Mouse (Mus musculus) thymus, postnatal 10 days (tissue): ENCODE results near the gene Pnrc2.

Experiments
- DNase-seq, 2 experiments: peaks; one replicate each; pipeline ENCODE4 v3.0.0; 2021; ENCODE audit warnings: low spot score in 2 of 2

Pnrc2 gene

DNA sequence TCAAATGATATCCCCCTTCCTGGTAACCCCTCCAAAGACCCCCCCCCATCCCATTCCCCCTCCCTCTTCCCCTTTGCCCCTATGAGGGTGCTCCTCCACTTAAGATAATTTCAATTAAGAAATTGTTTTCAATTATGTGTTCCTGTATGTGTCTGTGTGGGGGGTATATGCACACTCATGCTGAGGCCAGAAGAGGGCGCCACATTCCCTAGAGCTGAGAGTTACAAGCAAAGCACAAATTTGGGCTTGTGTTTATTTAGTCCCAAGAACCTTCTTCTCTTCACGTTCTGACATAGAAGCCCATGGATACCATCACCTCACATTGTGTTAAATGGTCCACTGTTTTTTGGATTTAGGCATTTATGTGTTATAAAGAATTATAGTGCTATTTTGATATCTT is 50.4 kb downstream of the Pnrc2 start:
- peak in 1 of 2 experiments; percentile 58 for DNase-seq

DNA sequence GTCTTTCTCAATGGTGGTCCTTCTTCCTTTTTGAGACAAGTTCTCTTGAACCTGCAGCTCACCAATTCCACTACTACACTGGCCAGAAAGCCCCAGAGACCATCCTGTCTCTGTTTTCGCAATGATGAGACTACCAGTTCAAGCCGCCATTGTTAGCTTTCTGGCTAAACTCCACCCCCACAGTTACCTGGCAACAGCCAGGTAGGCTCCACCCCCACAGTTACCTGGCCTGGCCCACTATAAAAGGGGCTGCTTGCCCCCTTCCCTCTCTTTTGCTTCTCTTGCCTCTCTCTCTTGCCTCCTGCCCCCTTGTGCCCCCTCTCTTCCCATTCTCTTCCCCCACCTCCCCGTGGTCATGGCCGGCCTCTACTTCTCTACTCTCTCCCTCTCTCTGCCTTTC is 51.9 kb downstream of the Pnrc2 start:
- DNase-seq, result no peak
